10 mouse cellular contexts compared by ENCODE assay signal in the genomic region with DNA sequence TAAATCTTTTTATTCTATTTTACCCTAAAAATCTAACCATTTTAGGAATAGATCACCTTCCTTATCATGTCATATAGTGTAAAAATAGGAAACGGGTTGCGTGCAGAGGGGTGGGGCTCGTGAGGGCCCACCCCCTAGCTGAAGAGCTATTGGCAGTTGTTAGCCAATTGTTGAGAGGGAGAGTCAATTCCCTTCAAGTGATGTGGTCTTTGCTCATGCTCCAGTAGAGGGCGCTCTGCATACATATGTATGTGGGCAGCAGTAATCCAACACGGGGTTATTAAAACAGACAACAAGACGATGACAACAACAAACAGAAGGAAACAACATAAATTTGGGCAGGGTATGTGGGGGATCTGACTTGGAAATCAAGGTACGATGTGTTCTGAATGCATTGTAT. TPM values are rescaled to one million over a fixed set of nuclear protein-coding genes. Genes with fewer than 3 reads are reported as not detected.
DNase-seq lines count a peak whose midpoint lies in the region; ATAC-seq and TF ChIP-seq lines count a peak whose summit lies in the region.
"Had no signal": no experiment of that assay in that cellular context is flagged by ENCODE, and none has a peak within 500 bp of the region (broad histone marks: within the 10 kb centered on the region; RNA-seq: fewer than 3 reads in every experiment).

No protein-coding gene starts in this region.

- peak; percentile 55 for TF ChIP-seq CTCF in stomach, postnatal 0 days (IDR thresholded peaks at IDR 0.05; ENCODE audit: low read depth)

- no peaks in the 10 kb centered on the region for H3K36me3 ChIP-seq in embryonic facial prominence, embryonic 11.5 days (replicated peaks; ENCODE audit: control insufficient read depth, insufficient read depth, low read depth, low read length)
- no peaks in the 10 kb centered on the region for H3K36me3 ChIP-seq in embryonic facial prominence, embryonic 10.5 days (replicated peaks)
- H3K36me3 ChIP-seq in stomach, postnatal 0 days (ENCODE audit: control insufficient read depth, insufficient read depth, low read length): no peaks in the 10 kb centered on the region
- H3K36me3 ChIP-seq: midbrain, embryonic 10.5 days had no signal

- 72% methylated on average over 7 of the region's 7 CpGs for WGBS in embryonic facial prominence, embryonic 11.5 days
- 74% methylated on average over 7 of the region's 7 CpGs for WGBS in embryonic facial prominence, embryonic 10.5 days
- WGBS in stomach, postnatal 0 days: 64% methylated on average over 7 of the region's 7 CpGs

- no peaks in the 10 kb centered on the region for H3K9me3 ChIP-seq in embryonic facial prominence, embryonic 11.5 days (replicated peaks; ENCODE audit: control insufficient read depth, low read length)
- no peaks in the 10 kb centered on the region for H3K9me3 ChIP-seq in embryonic facial prominence, embryonic 10.5 days
- H3K9me3 ChIP-seq in stomach, postnatal 0 days (ENCODE audit: control insufficient read depth, low read length): no peaks in the 10 kb centered on the region
- H3K9me3 ChIP-seq: midbrain, embryonic 10.5 days had no signal

- no peak overlapping the region for H3K4me2 ChIP-seq in embryonic facial prominence, embryonic 11.5 days (ENCODE audit: low read depth, low read length)
- no peak overlapping the region for H3K4me2 ChIP-seq in stomach, postnatal 0 days (replicated peaks; ENCODE audit: low read depth)

- no peak overlapping the region for H3K4me3 ChIP-seq in embryonic facial prominence, embryonic 11.5 days (ENCODE audit: low read depth, low read length)
- H3K4me3 ChIP-seq in embryonic facial prominence, embryonic 10.5 days: no peak overlapping the region
- H3K4me3 ChIP-seq in stomach, postnatal 0 days (ENCODE audit: low read depth, low read length): no peak overlapping the region
- H3K4me3 ChIP-seq: midbrain, embryonic 10.5 days had no signal

- H3K4me1 ChIP-seq in embryonic facial prominence, embryonic 11.5 days (ENCODE audit: control insufficient read depth, insufficient read depth, low read length): no peaks in the 10 kb centered on the region
- no peaks in the 10 kb centered on the region for H3K4me1 ChIP-seq in embryonic facial prominence, embryonic 10.5 days
- H3K4me1 ChIP-seq in stomach, postnatal 0 days (replicated peaks; ENCODE audit: control insufficient read depth, insufficient read depth): no peaks in the 10 kb centered on the region
- H3K4me1 ChIP-seq: midbrain, embryonic 10.5 days had no signal

- H3K27me3 ChIP-seq in embryonic facial prominence, embryonic 11.5 days (ENCODE audit: control insufficient read depth, insufficient read depth, low read length): no peaks in the 10 kb centered on the region
- H3K27me3 ChIP-seq in embryonic facial prominence, embryonic 10.5 days (replicated peaks; ENCODE audit: low read depth, poor library complexity, severe bottlenecking): no peaks in the 10 kb centered on the region
- no peaks in the 10 kb centered on the region for H3K27me3 ChIP-seq in stomach, postnatal 0 days (ENCODE audit: control insufficient read depth, insufficient read depth, low read length)

- ATAC-seq in embryonic facial prominence, embryonic 11.5 days (replicated peaks; ENCODE audit: insufficient number of reproducible peaks, low FRiP score, low TSS enrichment, low read depth): no peak
- ATAC-seq in stomach, postnatal 0 days (ENCODE audit: low FRiP score, low TSS enrichment): no peak

- no peak for TF ChIP-seq EP300 in stomach, postnatal 0 days (optimal IDR thresholded peaks at IDR 0.05)

- no peak overlapping the region for H3K9ac ChIP-seq in embryonic facial prominence, embryonic 11.5 days (replicated peaks; ENCODE audit: low read length)
- H3K9ac ChIP-seq in stomach, postnatal 0 days (ENCODE audit: low read length): no peak overlapping the region

- DNase-seq in embryonic facial prominence, embryonic 11.5 days (ENCODE audit: low spot score): peak; percentile 5
- no peak for DNase-seq in embryonic facial prominence, embryonic 10.5 days (ENCODE audit: low spot score)
- peak; percentile 23 for DNase-seq in testis, postnatal 14 days (ENCODE audit: low spot score)
- no peak for DNase-seq in testis, postnatal 10 days (ENCODE audit: low spot score)
- DNase-seq in forelimb bud, embryonic 11.5 days (ENCODE audit: low read depth, low spot score): peak; percentile 5
- DNase-seq in stomach, postnatal 0 days (ENCODE audit: low spot score): no peak
- DNase-seq in urinary bladder, postnatal 14 days (ENCODE audit: low spot score): no peak
- DNase-seq in heart, adult 11 months: no peak

- no peak overlapping the region for H3K27ac ChIP-seq in embryonic facial prominence, embryonic 11.5 days (replicated peaks; ENCODE audit: low read depth, low read length)
- H3K27ac ChIP-seq in embryonic facial prominence, embryonic 10.5 days (replicated peaks): no peak overlapping the region
- no peak overlapping the region for H3K27ac ChIP-seq in stomach, postnatal 0 days (replicated peaks)
- H3K27ac ChIP-seq: midbrain, embryonic 10.5 days had no signal

RNA-seq across cellular contexts. Expression of a gene that starts 42.3 kb away (rescaled TPM):
- not detected in 2 replicates for polyA plus RNA-seq in embryonic facial prominence, embryonic 11.5 days (2014; fragmentation: Nextera tagmentation; extraction: Ambion mirVana)
- not detected in 2 replicates for polyA plus RNA-seq in embryonic facial prominence, embryonic 10.5 days (2016; fragmentation: Nextera tagmentation; extraction: Ambion mirVana)
- polyA plus RNA-seq in stomach, postnatal 0 days (2015; fragmentation: Nextera tagmentation; extraction: Ambion mirVana): 0.12 TPM in 1 of 2 replicates, not detected in the other
- polyA plus RNA-seq: heart, embryonic 14.5 days; midbrain, embryonic 10.5 days had no signal

Comparison
In these comparisons a context has a peak if more than half of its experiments do, and no peak if none do; other contexts are left out.
1. DNase-seq: peak in embryonic facial prominence, embryonic 11.5 days (single experiment), testis, postnatal 14 days (single experiment) and forelimb bud, embryonic 11.5 days (single experiment); none in embryonic facial prominence, embryonic 10.5 days (single experiment), testis, postnatal 10 days (single experiment), stomach, postnatal 0 days (single experiment), urinary bladder, postnatal 14 days (single experiment) and heart, adult 11 months (single experiment).